In genomic region chr16:31755053-31755452, GRCm38 (mm10) we compare ENCODE assay signal across 18 mouse cellular contexts.
DNase-seq lines count a peak whose midpoint lies in the region; ATAC-seq and TF ChIP-seq lines count a peak whose summit lies in the region.
"Had no signal": no experiment of that assay in that cellular context is flagged by ENCODE, and none has a peak within 500 bp of the region (broad histone marks: within the 10 kb centered on the region; RNA-seq: fewer than 3 reads in every experiment).

No protein-coding gene starts in this region.

- no peaks in the 10 kb centered on the region for H3K27me3 ChIP-seq in forebrain, postnatal 0 days (ENCODE audit: insufficient read depth, low read length)
- no peaks in the 10 kb centered on the region for H3K27me3 ChIP-seq in forebrain, embryonic 11.5 days (ENCODE audit: control insufficient read depth, insufficient read depth, low read length)
- no peaks in the 10 kb centered on the region for H3K27me3 ChIP-seq in neural tube, embryonic 14.5 days (ENCODE audit: control insufficient read depth, insufficient read depth, low read length)
- H3K27me3 ChIP-seq: heart, embryonic 13.5 days; liver, embryonic 13.5 days; midbrain, embryonic 12.5 days; neural tube, embryonic 13.5 days had no signal

- H3K4me3 ChIP-seq in forebrain, postnatal 0 days (ENCODE audit: low read depth, low read length): peak overlapping the region; percentile 36
- no peak overlapping the region for H3K4me3 ChIP-seq in forebrain, embryonic 11.5 days (ENCODE audit: low read depth, low read length)
- H3K4me3 ChIP-seq in neural tube, embryonic 14.5 days (ENCODE audit: low read depth, low read length): no peak overlapping the region
- H3K4me3 ChIP-seq: heart, embryonic 13.5 days; liver, embryonic 13.5 days; midbrain, embryonic 12.5 days; neural tube, embryonic 13.5 days had no signal

- H3K27ac ChIP-seq in forebrain, postnatal 0 days (ENCODE audit: low read depth, low read length): peak overlapping the region; percentile 84
- no peak overlapping the region for H3K27ac ChIP-seq in forebrain, embryonic 11.5 days (ENCODE audit: low read depth, low read length)
- H3K27ac ChIP-seq in neural tube, embryonic 14.5 days (ENCODE audit: low read depth, low read length): peak overlapping the region; percentile 1; the same call in 1 of the 2 replicates
- H3K27ac ChIP-seq: heart, embryonic 13.5 days; liver, embryonic 13.5 days; midbrain, embryonic 12.5 days; stomach, postnatal 0 days had no signal

- peak overlapping the region; percentile 57 for H3K9ac ChIP-seq in forebrain, postnatal 0 days
- H3K9ac ChIP-seq in forebrain, embryonic 11.5 days (ENCODE audit: low read length): no peak overlapping the region
- no peak overlapping the region for H3K9ac ChIP-seq in neural tube, embryonic 14.5 days (replicated peaks; ENCODE audit: low read depth, low read length)
- H3K9ac ChIP-seq: heart, embryonic 13.5 days; liver, embryonic 13.5 days; midbrain, embryonic 12.5 days; neural tube, embryonic 13.5 days had no signal

- H3K4me2 ChIP-seq in forebrain, postnatal 0 days (ENCODE audit: low read depth): peak overlapping the region; percentile 44
- no peak overlapping the region for H3K4me2 ChIP-seq in forebrain, embryonic 11.5 days (ENCODE audit: low read depth, low read length, severe bottlenecking)
- H3K4me2 ChIP-seq in neural tube, embryonic 14.5 days (ENCODE audit: low read depth, low read length): no peak overlapping the region
- H3K4me2 ChIP-seq: heart, embryonic 13.5 days; liver, embryonic 13.5 days; midbrain, embryonic 12.5 days had no signal

- H3K4me1 ChIP-seq in forebrain, postnatal 0 days (ENCODE audit: insufficient read depth): no peaks in the 10 kb centered on the region
- H3K4me1 ChIP-seq in forebrain, embryonic 11.5 days (replicated peaks; ENCODE audit: control insufficient read depth, insufficient read depth, low read length): no peaks in the 10 kb centered on the region
- H3K4me1 ChIP-seq in neural tube, embryonic 14.5 days (ENCODE audit: control insufficient read depth, insufficient read depth, low read length): no peaks in the 10 kb centered on the region

- H3K36me3 ChIP-seq in forebrain, postnatal 0 days (ENCODE audit: insufficient read depth): no peaks in the 10 kb centered on the region
- no peaks in the 10 kb centered on the region for H3K36me3 ChIP-seq in forebrain, embryonic 11.5 days (ENCODE audit: control insufficient read depth, insufficient read depth, low read length)
- H3K36me3 ChIP-seq in neural tube, embryonic 14.5 days (ENCODE audit: control insufficient read depth, insufficient read depth, low read length): no peaks in the 10 kb centered on the region
- H3K36me3 ChIP-seq: heart, embryonic 13.5 days; midbrain, embryonic 12.5 days; neural tube, embryonic 13.5 days had no signal

- ATAC-seq in forebrain, postnatal 0 days: no peak
- no peak for ATAC-seq in forebrain, embryonic 11.5 days (replicated peaks; ENCODE audit: low FRiP score)
- no peak for ATAC-seq in neural tube, embryonic 14.5 days (ENCODE audit: low read depth)
- peak; percentile 54; the same call in 1 of the 2 replicates for ATAC-seq in megakaryocyte, adult 5-6 weeks (ENCODE audit: poor library complexity, severe bottlenecking)
- ATAC-seq: lung, postnatal 0 days had no signal

- no peaks in the 10 kb centered on the region for H3K9me3 ChIP-seq in forebrain, postnatal 0 days (ENCODE audit: low read length)
- no peaks in the 10 kb centered on the region for H3K9me3 ChIP-seq in forebrain, embryonic 11.5 days (ENCODE audit: control insufficient read depth, low read length)
- no peaks in the 10 kb centered on the region for H3K9me3 ChIP-seq in neural tube, embryonic 14.5 days (ENCODE audit: control insufficient read depth, low read length)
- H3K9me3 ChIP-seq: heart, embryonic 13.5 days; liver, embryonic 13.5 days; midbrain, embryonic 12.5 days; neural tube, embryonic 13.5 days had no signal

- no peak for TF ChIP-seq CTCF in forebrain, postnatal 0 days (IDR thresholded peaks at IDR 0.05; ENCODE audit: low read depth)

- no peak for DNase-seq in forebrain, postnatal 0 days
- DNase-seq in forebrain, embryonic 11.5 days (ENCODE audit: low spot score): no peak
- no peak for DNase-seq in neural tube, embryonic 10.5 days (ENCODE audit: extremely low spot score, low spot score)
- no peak for DNase-seq in lung, postnatal 36 days
- DNase-seq in heart, postnatal 4 days: no peak
- DNase-seq: adrenal gland, adult 8-10 months; gastrocnemius, postnatal 36 days; kidney, adult 9 months; kidney, postnatal 4 days; liver, embryonic 13.5 days; thymus, postnatal 14 days had no signal

- 77% methylated on average over 1 of the region's 1 CpGs for WGBS in forebrain, postnatal 0 days
- 96% methylated on average over 1 of the region's 1 CpGs for WGBS in forebrain, embryonic 11.5 days
- 87% methylated on average over 1 of the region's 1 CpGs for WGBS in neural tube, embryonic 14.5 days
